Mouse (Mus musculus) E14TG2a.4 (cell line): ENCODE measurements around the gene Trub2.

Experiments used
- CTCF ChIP-seq: conservative IDR thresholded peaks from 2 replicates; pipeline ENCODE4 v1.5.1; 2014; ENCODE audit warnings: low read length
- NANOG ChIP-seq: IDR thresholded peaks from 2 replicates; pipeline ENCODE4 v1.6.1; 2014; ENCODE audit warnings: borderline replicate concordance, low read length, mixed read lengths
- POU5F1 ChIP-seq: IDR thresholded peaks from 2 replicates; pipeline ENCODE4 v1.6.1; 2014; ENCODE audit warnings: low read length, borderline replicate concordance

GRCm38 (mm10) chr2:29741207-29741606, 47.1 kb downstream of the Trub2 start:
- TF ChIP-seq CTCF (no peak), POU5F1 (no peak), NANOG (no peak)
